Mouse (Mus musculus) layer of hippocampus, postnatal 25 days (tissue): ENCODE measurements at regions not wholly inside any gene's neighbourhood (a gene's known extent, or its start where the extent isn't known, plus 50 kb on each side); places are given as distances from the start of the nearest gene placed in this dataset.

Experiments
- DNase-seq, 2 experiments: peaks; one replicate each; pipeline ENCODE4 v3.0.0; 2022; ENCODE audit warnings: mixed read lengths in 2 of 2, low spot score in 1 of 2; ENCODE audit errors: extremely low spot score in 1 of 2

DNA sequence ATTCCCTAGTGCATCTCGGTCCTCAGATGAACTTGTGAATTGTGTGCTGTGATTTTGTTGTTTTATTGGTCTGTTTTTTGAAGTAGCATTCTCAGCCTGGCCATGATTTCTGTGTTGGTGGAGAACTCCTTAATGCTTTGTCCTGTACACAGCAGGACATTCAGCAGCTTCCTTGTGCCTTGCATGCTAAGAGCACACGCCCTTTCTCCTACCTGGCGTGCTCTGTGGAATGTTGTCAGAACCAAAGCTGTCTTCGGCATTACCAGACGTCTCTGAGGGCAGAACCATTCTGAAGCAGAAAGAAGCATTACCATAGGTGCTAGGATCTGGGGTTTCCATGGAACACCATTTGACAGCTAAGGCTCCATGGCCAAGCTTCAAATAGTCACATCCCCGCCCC lies 75.0 kb upstream of the Epc2 start:
- DNase-seq = no peak

DNA sequence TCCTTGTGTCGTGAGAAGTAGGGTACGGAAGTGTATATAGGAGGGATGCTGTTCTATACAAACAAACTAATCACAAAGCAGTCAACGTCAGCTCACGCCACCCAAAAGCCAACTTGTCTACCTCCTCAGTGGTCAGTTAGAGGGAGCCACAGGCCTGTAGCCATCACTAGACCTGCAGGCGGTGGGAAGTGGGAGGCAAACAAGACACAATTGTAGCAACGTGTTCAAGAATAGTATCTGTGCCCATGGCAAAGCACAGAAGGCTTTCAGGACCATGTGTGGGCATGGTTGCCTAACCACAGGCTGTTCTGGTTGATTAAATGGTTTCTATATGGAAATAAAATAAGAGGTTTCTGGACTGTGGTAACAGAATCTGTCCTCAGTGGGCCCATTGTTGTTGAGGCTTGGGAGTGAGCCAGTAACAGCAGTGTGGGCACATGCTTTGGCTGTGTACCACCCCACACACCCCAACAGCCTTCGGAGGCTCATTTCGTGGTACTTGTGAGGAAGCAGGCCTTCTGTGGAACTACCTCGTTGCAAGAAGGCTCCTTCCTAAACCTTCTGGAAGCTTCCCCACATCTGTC lies 72.0 kb upstream of the Epc2 start:
- DNase-seq = peak; percentile 8 to 12

DNA sequence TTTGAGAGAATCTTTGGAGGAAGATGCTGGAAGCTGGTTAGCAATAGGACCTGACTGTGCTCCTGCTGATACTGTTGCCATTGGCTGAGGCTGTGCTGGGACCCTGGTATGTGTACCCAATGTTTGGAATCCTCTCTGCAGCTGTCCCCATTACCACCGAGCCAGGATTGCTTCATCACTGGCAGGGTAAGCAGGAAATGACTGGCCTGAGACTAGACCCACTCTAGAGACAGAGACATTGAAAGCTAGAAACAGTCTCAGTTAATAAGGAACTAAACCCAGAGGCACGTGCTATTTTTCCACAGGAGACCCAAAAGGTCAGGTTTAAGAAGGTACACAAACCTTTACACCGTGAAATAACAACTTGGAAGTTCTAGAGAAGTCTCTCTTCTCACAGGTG lies 70.3 kb upstream of the Epc2 start:
- no peak for DNase-seq

DNA sequence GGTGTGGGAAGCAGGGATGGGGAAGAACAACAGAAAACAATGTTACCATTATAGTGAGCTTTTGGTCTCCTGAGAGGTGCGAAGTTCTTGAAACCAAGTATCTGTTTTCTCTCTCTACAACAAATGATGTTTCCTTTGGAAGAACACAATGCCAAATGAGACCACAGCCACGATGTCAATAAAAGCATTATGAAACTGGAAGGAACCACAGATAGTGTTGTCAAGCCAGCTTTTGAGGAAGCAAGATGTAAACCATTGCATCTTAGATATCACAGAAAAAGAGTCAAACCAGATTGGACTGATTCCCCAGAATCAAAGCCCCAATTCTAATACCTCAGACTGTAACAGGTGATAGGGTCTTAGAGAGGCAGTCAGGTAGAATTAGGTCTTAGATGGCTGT lies 64.5 kb upstream of the Epc2 start:
- DNase-seq = no peak

DNA sequence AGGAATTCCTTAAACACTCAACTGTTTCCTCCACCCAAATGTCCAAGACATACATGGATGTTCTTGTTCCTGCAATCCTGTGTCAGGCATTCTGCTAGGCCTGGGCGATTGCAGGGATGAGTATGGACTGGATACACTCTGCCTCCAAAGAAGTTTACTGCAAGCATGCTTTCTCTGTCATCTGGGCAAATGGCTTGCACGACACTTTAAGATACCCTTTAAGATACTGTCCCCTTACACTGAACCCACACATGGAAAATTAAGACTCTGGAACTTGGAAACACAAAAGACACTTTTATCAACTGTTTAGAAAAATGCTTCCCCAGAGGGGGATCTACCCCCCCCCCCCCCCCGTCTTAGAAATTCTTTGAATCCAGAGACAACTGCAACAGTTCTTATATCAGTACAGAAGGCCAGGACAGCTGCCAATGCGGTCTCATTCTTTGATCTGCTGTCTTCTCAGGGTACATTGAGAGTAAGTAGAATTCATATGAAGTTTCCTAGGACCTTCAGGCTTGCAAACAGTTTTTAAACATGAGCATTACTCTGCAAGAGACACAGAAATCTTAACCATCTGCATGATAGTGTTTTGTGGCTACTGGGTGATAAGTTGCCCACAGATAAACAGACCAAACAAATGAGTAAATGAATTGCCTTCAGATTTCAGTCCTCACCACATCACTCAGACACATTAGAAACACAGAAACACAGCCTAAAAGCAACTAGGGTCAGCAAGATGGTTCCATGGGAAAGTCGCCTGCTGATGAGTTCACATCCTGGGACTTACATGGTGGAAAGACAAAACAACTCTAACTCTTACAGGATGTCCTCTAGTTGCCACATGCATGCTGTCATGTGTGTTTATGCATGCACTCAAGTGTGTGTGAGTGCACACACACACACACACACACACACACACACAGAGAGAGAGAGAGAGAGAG lies 59.7 kb upstream of the Epc2 start:
- no peak for DNase-seq
